Mouse (Mus musculus) mouse embryonic stem cell (cell line): ENCODE measurements around the gene Gm14288.
"Not testable (repeated sequence)": the region's sequence is repeated elsewhere in the genome, so short reads cannot be mapped to it uniquely, and the experiment has no call there.

Experiments
- in situ Hi-C, 2 experiments: fragments of 300-500 bp; cut with MboI; formaldehyde crosslinking; loops; 1 replicate in 1 of 2; 3 replicates in 1 of 2; pipeline ENCODE4 v1.14.3; 2019 to 2020; ENCODE audit warnings: low sequenced_read_pairs in 2 of 2, low pct_unique_long_range_greater_than_20kb in 1 of 2, mixed read lengths in 1 of 2; ENCODE audit not compliant: unreplicated experiment in 1 of 2

The Gm14288 gene

GRCm38 (mm10) chr2:175800993-175801392 lies at the start of gene Gm14288:
TSS of gene Gm14288 (minus strand) at chr2:175801093.
- in situ Hi-C loops: not testable (repeated sequence)

- in situ Hi-C loops: not testable (repeated sequence)
Measured at GRCm38 (mm10) chr2:175741237-175741636, 59.7 kb downstream of the Gm14288 start, which contains the start of gene Gm2007. TSS of gene Gm2007 (plus strand) at chr2:175741537.
